Mouse (Mus musculus) heart, adult 18-20 months (tissue): ENCODE results near the gene Gpx1. TPM values are rescaled to one million over a fixed set of nuclear protein-coding genes. Genes with fewer than 3 reads are reported as not detected.

Source experiments
- total RNA-seq, 2 experiments: library from RNA; stranded (reverse); gene quantifications; 2 replicates each; pipeline ENCODE4 v1.2.3; 2021

The Gpx1 gene
- total RNA-seq, 2 experiments from 2014 or later, result 86.8 to 111 TPM

Other genes starting within 250 kb of the Gpx1 start
- 10 to 100 TPM; 37.4 to 48.3 TPM for gene Apeh, start 244.3 kb upstream of the Gpx1 start, total RNA-seq
- gene Bsn, start 148.5 kb upstream of the Gpx1 start, total RNA-seq, result under 1 TPM; 0.02 to 0.08 TPM
- 100 to 1,000 TPM; 290 to 300 TPM for gene Dag1, start 74.9 kb upstream of the Gpx1 start, total RNA-seq
- gene Nicn1, start 48.5 kb upstream of the Gpx1 start, total RNA-seq, result 10 to 100 TPM; 22.2 to 25.6 TPM
- gene Amt, start 42.0 kb upstream of the Gpx1 start, total RNA-seq, result 1 to 10 TPM; 5.0 to 5.8 TPM
- 100 to 1,000 TPM; 229 to 232 TPM for gene Rhoa, start 32.8 kb upstream of the Gpx1 start, total RNA-seq
- 10 to 100 TPM; 67.6 to 76.8 TPM for gene Tcta, start 32.7 kb upstream of the Gpx1 start, total RNA-seq
- gene Usp4, start 8.9 kb downstream of the Gpx1 start, total RNA-seq, result 10 to 100 TPM; 74.3 to 79.6 TPM
- 1 to 10 TPM in 1 of 2 experiments, under 1 TPM in 1; 0.97 to 1.2 TPM for gene 1700102P08Rik, start 53.9 kb downstream of the Gpx1 start, total RNA-seq
- not detected for gene Ccdc36, start 89.6 kb downstream of the Gpx1 start, total RNA-seq
- gene BC048562, start 97.6 kb downstream of the Gpx1 start, total RNA-seq, result not detected
- 10 to 100 TPM; 23.1 to 23.3 TPM for gene Ccdc71, start 121.6 kb downstream of the Gpx1 start, total RNA-seq
- gene Klhdc8b, start 122.7 kb downstream of the Gpx1 start, total RNA-seq, result 1 to 10 TPM; 4.7 to 5.5 TPM
- 100 to 1,000 TPM; 334 to 339 TPM for gene Lamb2, start 140.8 kb downstream of the Gpx1 start, total RNA-seq
- 10 to 100 TPM; 79.9 to 91.6 TPM for gene Usp19, start 151.7 kb downstream of the Gpx1 start, total RNA-seq
- gene Qars, start 168.8 kb downstream of the Gpx1 start, total RNA-seq, result 10 to 100 TPM; 76.4 to 90.3 TPM
- gene Qrich1, start 177.9 kb downstream of the Gpx1 start, total RNA-seq, result 10 to 100 TPM; 57.8 to 58.7 TPM
- gene Impdh2, start 221.4 kb downstream of the Gpx1 start, total RNA-seq, result 10 to 100 TPM; 48.3 to 49.7 TPM
- 10 to 100 TPM; 67.0 to 72.6 TPM for gene Ndufaf3, start 228.5 kb downstream of the Gpx1 start, total RNA-seq
- 10 to 100 TPM; 21.3 to 21.9 TPM for gene Dalrd3, start 231.0 kb downstream of the Gpx1 start, total RNA-seq
- 10 to 100 TPM; 10.9 to 12.6 TPM for gene Wdr6, start 239.8 kb downstream of the Gpx1 start, total RNA-seq